29 mouse cellular contexts compared by ENCODE assay signal in genomic region chr3:138788489-138788850, GRCm38 (mm10). TPM values are rescaled to one million over a fixed set of nuclear protein-coding genes. Genes with fewer than 3 reads are reported as not detected.
A peak's percentile ranks its signal among the peaks of the same experiment; 100 is the strongest.
DNase-seq lines count a peak whose midpoint lies in the region; ATAC-seq and TF ChIP-seq lines count a peak whose summit lies in the region.
"Had no signal": no experiment of that assay in that cellular context is flagged by ENCODE, and none has a peak within 500 bp of the region (broad histone marks: within the 10 kb centered on the region; RNA-seq: fewer than 3 reads in every experiment).

No protein-coding gene starts in this region.

- H3K9ac ChIP-seq in forebrain, postnatal 0 days, result no peak overlapping the region
- no peak overlapping the region for H3K9ac ChIP-seq in midbrain, embryonic 16.5 days (ENCODE audit: low read depth, low read length)
- H3K9ac ChIP-seq: embryonic facial prominence, embryonic 15.5 days; heart, embryonic 13.5 days; intestine, embryonic 15.5 days; liver, embryonic 13.5 days; neural tube, embryonic 13.5 days had no signal

- H3K4me1 ChIP-seq in forebrain, postnatal 0 days (ENCODE audit: insufficient read depth), result peaks cover 19% of the 10 kb centered on the region; the same call in 1 of the 2 replicates
- peaks cover 17% of the 10 kb centered on the region; the same call in 1 of the 2 replicates for H3K4me1 ChIP-seq in midbrain, embryonic 16.5 days (ENCODE audit: control insufficient read depth, insufficient read depth, low read length)
- H3K4me1 ChIP-seq: heart, embryonic 13.5 days; liver, embryonic 13.5 days had no signal

- peak overlapping the region; percentile 46; the same call in 1 of the 2 replicates for H3K27ac ChIP-seq in layer of hippocampus, adult 2 months
- H3K27ac ChIP-seq in forebrain, postnatal 0 days (ENCODE audit: low read depth, low read length), result 0 out of 2 replicates have a peak overlapping the region, but pooled peaks have one; percentile 35
- no peak overlapping the region for H3K27ac ChIP-seq in midbrain, embryonic 16.5 days (ENCODE audit: low read length)
- H3K27ac ChIP-seq: embryonic facial prominence, embryonic 10.5 days; embryonic facial prominence, embryonic 15.5 days; heart, embryonic 13.5 days; hindbrain, postnatal 0 days; intestine, embryonic 15.5 days; liver, embryonic 13.5 days; neural tube, embryonic 13.5 days had no signal

- ATAC-seq in forebrain, postnatal 0 days, result no peak
- ATAC-seq in midbrain, embryonic 16.5 days, result peak; percentile 30; the same call in 1 of the 2 replicates
- no peak for ATAC-seq in megakaryocyte, adult 5-6 weeks (ENCODE audit: poor library complexity, severe bottlenecking)
- ATAC-seq: activated CD4-positive, CD25-positive, alpha-beta regulatory T cell, adult 4 months; CD4-positive, CD25-positive, alpha-beta regulatory T cell, adult 4 months; hindbrain, postnatal 0 days; intestine, embryonic 15.5 days had no signal

- DNase-seq in layer of hippocampus, adult 2 months (ENCODE audit: low spot score in 2 of 2), result no peak
- no peak for DNase-seq in layer of hippocampus, adult 8-10 months (ENCODE audit: low spot score in 2 of 2)
- DNase-seq in brain, embryonic 14.5 days (ENCODE audit: low read depth), result peak; percentile 67
- DNase-seq in forebrain, postnatal 0 days, result no peak
- no peak for DNase-seq in right cerebral cortex, postnatal 4 days
- DNase-seq: adrenal gland, adult 2 months; cerebellum, adult 8-10 months; cerebellum, postnatal 25 days; gastrocnemius, postnatal 10 days; heart, postnatal 10 days; kidney, adult 2 months; kidney, postnatal 36 days; left cerebral cortex, postnatal 4 days; liver, embryonic 13.5 days; lung, adult 18-20 months; right cerebral cortex, postnatal 14 days; spleen, adult 18-20 months; thymus, postnatal 14 days had no signal

- 41% methylated on average over 17 of the region's 17 CpGs for WGBS in forebrain, postnatal 0 days
- 48% methylated on average over 17 of the region's 17 CpGs for WGBS in midbrain, embryonic 16.5 days

- no peak for TF ChIP-seq CTCF in layer of hippocampus, adult 2 months (conservative IDR thresholded peaks at IDR 0.05)
- TF ChIP-seq CTCF in brain, embryonic 14.5 days (IDR thresholded peaks at IDR 0.05; ENCODE audit: borderline replicate concordance, extremely low read depth, insufficient read depth, insufficient read length), result no peak
- TF ChIP-seq CTCF in forebrain, postnatal 0 days (IDR thresholded peaks at IDR 0.05; ENCODE audit: low read depth), result no peak

- H3K4me3 ChIP-seq in layer of hippocampus, adult 2 months, result peak overlapping the region; percentile 23
- no peak overlapping the region for H3K4me3 ChIP-seq in forebrain, postnatal 0 days (ENCODE audit: low read depth, low read length)
- H3K4me3 ChIP-seq in midbrain, embryonic 16.5 days (ENCODE audit: low read depth, low read length), result no peak overlapping the region
- H3K4me3 ChIP-seq: embryonic facial prominence, embryonic 10.5 days; embryonic facial prominence, embryonic 15.5 days; heart, embryonic 13.5 days; intestine, embryonic 15.5 days; liver, embryonic 13.5 days; myocyte; neural tube, embryonic 13.5 days had no signal

- H3K9me3 ChIP-seq in forebrain, postnatal 0 days (ENCODE audit: low read length), result no peaks in the 10 kb centered on the region
- no peaks in the 10 kb centered on the region for H3K9me3 ChIP-seq in midbrain, embryonic 16.5 days (replicated peaks; ENCODE audit: control insufficient read depth, low read length, poor library complexity, severe bottlenecking)
- H3K9me3 ChIP-seq: embryonic facial prominence, embryonic 10.5 days; embryonic facial prominence, embryonic 15.5 days; heart, embryonic 13.5 days; intestine, embryonic 15.5 days; liver, embryonic 13.5 days; neural tube, embryonic 13.5 days had no signal

- H3K4me2 ChIP-seq in forebrain, postnatal 0 days (ENCODE audit: low read depth), result no peak overlapping the region
- H3K4me2 ChIP-seq in midbrain, embryonic 16.5 days (ENCODE audit: low read length), result 0 out of 2 replicates have a peak overlapping the region, but pooled peaks have one; percentile 8
- H3K4me2 ChIP-seq: embryonic facial prominence, embryonic 15.5 days; heart, embryonic 13.5 days; intestine, embryonic 15.5 days; liver, embryonic 13.5 days; neural tube, embryonic 13.5 days had no signal

- no peaks in the 10 kb centered on the region for H3K27me3 ChIP-seq in forebrain, postnatal 0 days (ENCODE audit: insufficient read depth, low read length)
- H3K27me3 ChIP-seq in midbrain, embryonic 16.5 days (ENCODE audit: control insufficient read depth, insufficient read depth, low read depth, low read length), result no peaks in the 10 kb centered on the region
- H3K27me3 ChIP-seq: embryonic facial prominence, embryonic 15.5 days; heart, embryonic 13.5 days; intestine, embryonic 15.5 days; liver, embryonic 13.5 days; neural tube, embryonic 13.5 days had no signal

- no peaks in the 10 kb centered on the region for H3K36me3 ChIP-seq in forebrain, postnatal 0 days (ENCODE audit: insufficient read depth)
- H3K36me3 ChIP-seq in midbrain, embryonic 16.5 days (ENCODE audit: control insufficient read depth, insufficient read depth, low read length), result no peaks in the 10 kb centered on the region
- H3K36me3 ChIP-seq: embryonic facial prominence, embryonic 15.5 days; heart, embryonic 13.5 days; intestine, embryonic 15.5 days; liver, embryonic 13.5 days; neural tube, embryonic 13.5 days had no signal

- TF ChIP-seq POLR2A in brain, embryonic 14.5 days (IDR thresholded peaks at IDR 0.05; ENCODE audit: borderline replicate concordance, extremely low read depth, insufficient read depth, insufficient read length, poor library complexity, severe bottlenecking), result no peak

RNA-seq across cellular contexts. Expression of gene Tspan5, which starts 46.5 kb away (rescaled TPM):
- total RNA-seq in layer of hippocampus, adult 2 months (2021), result 100 to 1,000 TPM; 199 to 202 TPM
- 100 to 1,000 TPM; 171 to 214 (median 184) TPM for total RNA-seq in layer of hippocampus, adult 8-10 months (2022)
- 97.1 and 109 TPM in 2 replicates for polyA plus RNA-seq in brain, embryonic 14.5 days (2012; rRNA removed)
- 149 and 172 TPM in 2 replicates for total RNA-seq in forebrain, postnatal 0 days (2014; rRNA removed)
- polyA plus RNA-seq in forebrain, postnatal 0 days (2015; fragmentation: Nextera tagmentation; extraction: Ambion mirVana), result 96.8 and 123 TPM in 2 replicates
- polyA plus RNA-seq in midbrain, embryonic 16.5 days (2015; fragmentation: Nextera tagmentation; extraction: Ambion mirVana), result 96.3 and 101 TPM in 2 replicates
- total RNA-seq in megakaryocyte, adult 5-6 weeks (2015), result 24.4 TPM in 2 replicates
- 30.8 and 39.0 TPM in 2 replicates for total RNA-seq in megakaryocyte, adult 5-6 weeks (2017)
